Mouse (Mus musculus) intestine, embryonic 15.5 days (tissue): ENCODE measurements around the gene Mccc1. TPM values are rescaled to one million over a fixed set of nuclear protein-coding genes. Genes with fewer than 3 reads are reported as not detected.
A peak's percentile ranks its signal among the peaks of the same experiment; 100 is the strongest.

Experiments
- ATAC-seq: fragments of 200-750 bp; cut with Nextera tagmentation; 2 replicates; pipeline ENCODE4 v1.8.0; 2017; ENCODE audit warnings: moderate TSS enrichment, moderate library complexity
- H3K27ac ChIP-seq: fragments of 300-500 bp; sonication (generic); 2 replicates; pipeline ENCODE4 v1.5.1; 2015; ENCODE audit warnings: mild to moderate bottlenecking, inconsistent platforms
- H3K27me3 ChIP-seq: fragments of 300-500 bp; sonication (generic); replicated peaks from 2 replicates; pipeline ENCODE4 v1.6.1; 2015; ENCODE audit warnings: inconsistent platforms
- H3K36me3 ChIP-seq: fragments of 300-500 bp; sonication (generic); 2 replicates; pipeline ENCODE4 v1.6.1; 2015; ENCODE audit warnings: inconsistent platforms
- H3K4me1 ChIP-seq: fragments of 300-500 bp; sonication (generic); replicated peaks from 2 replicates; pipeline ENCODE4 v1.6.1; 2015; ENCODE audit warnings: inconsistent platforms
- H3K4me2 ChIP-seq: fragments of 300-500 bp; sonication (generic); replicated peaks from 2 replicates; pipeline ENCODE4 v1.6.1; 2015; ENCODE audit warnings: mild to moderate bottlenecking, inconsistent platforms
- H3K4me3 ChIP-seq: fragments of 300-500 bp; sonication (generic); replicated peaks from 2 replicates; pipeline ENCODE4 v1.5.1; 2015; ENCODE audit warnings: inconsistent platforms
- H3K9ac ChIP-seq: fragments of 300-500 bp; sonication (generic); 2 replicates; pipeline ENCODE4 v1.6.1; 2015; ENCODE audit warnings: inconsistent platforms
- H3K9me3 ChIP-seq: fragments of 300-500 bp; sonication (generic); 2 replicates; pipeline ENCODE4 v1.6.1; 2016; ENCODE audit warnings: inconsistent platforms
- whole genome bisulfite sequencing: fragments of 180-500 bp; shearing (Covaris S2); methylation state at CpG from one replicate; pipeline ENCODE4 v1.1.7; 2015; 5-methylcytosine and 5-hydroxymethylcytosine counted together
- polyA plus RNA-seq: library from polyadenylated mRNA; unstranded; fragments of >200 nt; fragmentation: Nextera tagmentation; extraction: Ambion mirVana; gene quantifications from 2 replicates; pipeline ENCODE4 v1.2.1, GENCODE M21; 2015

Gene Mccc1
- polyA plus RNA-seq = 32.1 and 35.7 TPM in 2 replicates

DNA sequence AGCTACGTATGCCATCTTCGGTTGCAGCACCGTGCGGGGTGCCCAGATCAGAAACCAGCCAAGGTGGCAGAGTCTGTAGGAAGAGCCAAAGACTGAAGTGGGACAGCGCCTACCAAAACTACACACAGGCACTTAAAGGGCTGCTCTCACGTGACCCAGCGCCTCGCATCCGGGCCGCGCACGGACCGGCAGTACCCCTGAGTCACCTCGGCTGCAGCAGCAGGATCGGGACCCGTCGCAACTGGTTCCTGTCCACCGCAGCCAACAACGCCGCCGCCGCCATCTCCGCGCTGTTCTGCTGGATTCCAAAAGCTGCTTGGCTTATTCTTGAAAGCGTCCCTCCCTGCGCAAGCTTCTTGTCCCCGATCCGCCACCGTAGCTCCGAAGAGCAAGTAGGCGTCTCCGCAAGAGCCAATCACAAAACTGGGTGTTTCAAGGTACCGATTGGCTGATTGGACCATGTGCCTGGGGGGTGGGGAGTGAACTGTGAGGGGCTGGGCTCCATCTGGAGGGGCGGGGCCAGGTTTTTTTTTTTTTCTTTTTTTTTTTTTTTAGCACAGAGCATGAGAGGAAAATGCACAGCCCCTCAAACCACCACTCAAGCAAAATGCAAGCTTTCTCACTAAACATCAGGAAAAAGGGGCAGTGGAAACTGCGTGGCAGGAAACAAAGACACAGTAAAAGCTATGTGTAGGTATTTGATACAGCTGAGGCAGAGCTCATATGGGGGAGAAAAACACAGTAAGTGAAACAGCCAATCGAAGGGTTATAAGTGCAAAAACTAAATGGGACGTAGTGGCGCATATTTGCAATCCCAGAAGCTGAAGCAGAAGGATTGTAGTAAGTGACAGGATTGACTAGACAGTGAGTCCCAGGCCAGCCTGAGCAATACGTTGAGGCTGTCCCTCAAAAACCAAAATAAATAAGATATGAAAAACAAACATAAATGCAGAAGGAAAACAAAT is at the start of gene Mccc1:
TSS of gene Mccc1 (minus strand) at position 404 of the 965 bp plus-strand sequence.
- peak within 1 kb of the TSS; percentile 89 for H3K27ac ChIP-seq
- H3K4me2 ChIP-seq = peak within 1 kb of the TSS; percentile 68
- H3K9me3 ChIP-seq = no peaks in the 10 kb centered on the region
- ATAC-seq = peak; percentile 100
- peak within 1 kb of the TSS; percentile 57 for H3K9ac ChIP-seq
- H3K27me3 ChIP-seq = no peaks in the 10 kb centered on the region
- H3K36me3 ChIP-seq = no peaks in the 10 kb centered on the region
- H3K4me3 ChIP-seq = peak within 1 kb of the TSS; percentile 77
- WGBS = 4% methylated on average over 39 of the region's 39 CpGs
- H3K4me1 ChIP-seq = no peaks in the 10 kb centered on the region

DNA sequence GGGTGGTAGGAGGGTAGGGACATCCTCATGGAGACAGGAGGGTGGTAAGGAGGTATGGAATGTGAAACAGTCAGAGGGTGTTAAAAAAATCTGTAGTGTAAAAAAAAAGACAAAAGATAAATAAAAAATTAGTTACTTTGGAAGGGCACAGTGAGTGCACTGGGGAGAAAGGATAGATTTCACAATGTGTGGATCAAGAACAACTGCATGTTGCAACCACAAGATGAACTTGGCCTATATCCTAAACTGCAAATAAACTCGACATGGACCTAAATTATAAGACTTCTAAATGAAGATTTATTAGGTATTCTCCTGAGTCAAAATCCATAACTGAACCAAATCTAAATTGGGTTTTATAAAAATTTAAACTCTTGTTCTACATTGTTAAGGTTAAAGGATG is 48.6 kb upstream of the Mccc1 start:
- Histone ChIP-seq H3K9ac (no peak overlapping the region), H3K4me3 (no peak overlapping the region), H3K4me1 (no peaks in the 10 kb centered on the region), H3K4me2 (no peak overlapping the region), H3K27me3 (no peaks in the 10 kb centered on the region), H3K9me3 (no peaks in the 10 kb centered on the region), H3K36me3 (no peaks in the 10 kb centered on the region), H3K27ac (no peak overlapping the region)
- WGBS = 68% methylated on average over 1 of the region's 1 CpGs
- ATAC-seq = no peak

DNA sequence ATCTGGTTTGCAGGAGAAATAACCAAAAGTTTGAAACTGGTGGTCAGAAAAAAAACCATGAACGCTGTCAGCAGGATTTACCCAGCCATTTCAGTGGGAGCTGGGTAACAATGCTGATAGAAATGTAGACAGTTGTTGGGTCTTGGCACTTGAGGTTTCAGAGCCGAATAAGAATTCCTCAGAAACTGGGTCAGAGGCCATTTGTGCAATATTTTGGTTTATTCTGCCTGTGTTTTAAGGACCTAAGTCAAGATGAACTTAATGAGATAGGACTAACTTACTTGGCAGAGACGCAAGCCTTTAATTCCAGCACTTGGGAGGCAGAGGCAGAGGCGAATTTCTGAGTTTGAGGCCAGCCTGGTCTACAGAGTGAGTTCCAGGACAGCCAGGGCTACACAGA is 44.6 kb upstream of the Mccc1 start:
- H3K4me3 ChIP-seq = no peak overlapping the region
- 79% methylated on average over 4 of the region's 4 CpGs for WGBS
- H3K9ac ChIP-seq = no peak overlapping the region
- no peak for ATAC-seq
- H3K27me3 ChIP-seq = no peaks in the 10 kb centered on the region
- no peaks in the 10 kb centered on the region for H3K4me1 ChIP-seq
- H3K36me3 ChIP-seq = no peaks in the 10 kb centered on the region
- H3K9me3 ChIP-seq = no peaks in the 10 kb centered on the region
- no peak overlapping the region for H3K27ac ChIP-seq
- no peak overlapping the region for H3K4me2 ChIP-seq

DNA sequence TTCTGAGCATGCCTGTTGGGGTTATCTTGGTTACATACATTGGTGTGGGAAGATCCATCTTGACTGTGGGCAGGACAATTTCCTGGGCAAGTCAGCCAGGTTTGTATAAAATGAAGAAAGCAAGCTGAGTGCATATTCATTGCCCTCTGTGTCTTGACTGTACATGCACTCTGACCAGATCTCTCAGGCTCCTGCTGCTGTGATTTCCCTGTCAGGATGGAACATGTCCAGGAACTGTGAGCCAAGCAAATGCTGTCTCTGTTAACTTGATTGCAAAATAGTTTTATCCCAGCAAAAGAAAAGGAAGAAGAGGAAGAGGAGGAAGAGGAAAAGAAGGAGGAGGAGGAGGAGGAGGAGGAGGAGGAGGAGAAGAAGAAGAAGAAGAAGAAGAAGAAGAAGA is 44.0 kb upstream of the Mccc1 start:
- Histone ChIP-seq H3K9me3 (no peaks in the 10 kb centered on the region), H3K36me3 (no peaks in the 10 kb centered on the region), H3K27me3 (no peaks in the 10 kb centered on the region), H3K27ac (no peak overlapping the region), H3K4me2 (no peak overlapping the region), H3K9ac (no peak overlapping the region), H3K4me3 (no peak overlapping the region), H3K4me1 (no peaks in the 10 kb centered on the region)
- no peak for ATAC-seq

- H3K9ac ChIP-seq = no peak overlapping the region
- no peaks in the 10 kb centered on the region for H3K4me1 ChIP-seq
- WGBS = 40% methylated on average over 6 of the region's 6 CpGs
- no peaks in the 10 kb centered on the region for H3K9me3 ChIP-seq
- H3K36me3 ChIP-seq = no peaks in the 10 kb centered on the region
- no peak for ATAC-seq
- no peak overlapping the region for H3K4me3 ChIP-seq
- no peak overlapping the region for H3K4me2 ChIP-seq
- no peak overlapping the region for H3K27ac ChIP-seq
- H3K27me3 ChIP-seq = no peaks in the 10 kb centered on the region
Observed at GRCm38 (mm10) chr3:36031740-36032510, 31.4 kb upstream of the Mccc1 start.

- Histone ChIP-seq H3K4me1 (no peaks in the 10 kb centered on the region), H3K4me3 (no peak overlapping the region), H3K9ac (no peak overlapping the region), H3K27ac (no peak overlapping the region), H3K4me2 (no peak overlapping the region), H3K36me3 (no peaks in the 10 kb centered on the region), H3K27me3 (no peaks in the 10 kb centered on the region), H3K9me3 (no peaks in the 10 kb centered on the region)
- ATAC-seq = no peak
- WGBS = 82% methylated on average over 4 of the region's 4 CpGs
Observed at GRCm38 (mm10) chr3:36029993-36030392, 29.5 kb upstream of the Mccc1 start.

DNA sequence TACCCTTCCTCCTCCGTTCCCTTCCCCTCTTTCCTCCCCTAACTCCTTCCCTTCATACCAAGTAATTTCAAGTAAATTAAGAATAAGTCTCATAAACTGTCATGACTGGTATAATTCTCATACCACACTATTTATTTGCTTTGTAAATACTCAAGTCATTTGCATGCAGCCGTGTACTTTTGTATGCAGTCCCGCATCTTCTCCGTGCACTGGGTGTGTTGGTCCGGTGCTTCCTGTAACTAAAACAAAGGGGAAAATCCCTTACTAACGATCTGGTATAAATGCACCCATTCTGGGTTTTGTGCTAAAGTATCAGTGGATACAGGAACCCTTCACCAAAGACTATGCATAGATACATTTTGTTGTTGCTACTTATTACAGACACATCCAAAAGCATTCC is 25.3 kb upstream of the Mccc1 start:
- H3K4me3 ChIP-seq = no peak overlapping the region
- WGBS = 78% methylated on average over 6 of the region's 6 CpGs
- H3K9me3 ChIP-seq = no peaks in the 10 kb centered on the region
- H3K4me2 ChIP-seq = no peak overlapping the region
- no peak overlapping the region for H3K9ac ChIP-seq
- no peak for ATAC-seq
- no peak overlapping the region for H3K27ac ChIP-seq
- no peaks in the 10 kb centered on the region for H3K36me3 ChIP-seq
- no peaks in the 10 kb centered on the region for H3K4me1 ChIP-seq
- no peaks in the 10 kb centered on the region for H3K27me3 ChIP-seq

GRCm38 (mm10) chr3:36011239-36011638 is 10.8 kb upstream of the Mccc1 start:
- H3K9me3 ChIP-seq = no peaks in the 10 kb centered on the region
- no peak overlapping the region for H3K4me2 ChIP-seq
- H3K27ac ChIP-seq = no peak overlapping the region
- no peaks in the 10 kb centered on the region for H3K36me3 ChIP-seq
- 84% methylated on average over 3 of the region's 3 CpGs for WGBS
- no peak overlapping the region for H3K4me3 ChIP-seq
- no peak for ATAC-seq
- no peaks in the 10 kb centered on the region for H3K4me1 ChIP-seq
- no peak overlapping the region for H3K9ac ChIP-seq
- H3K27me3 ChIP-seq = no peaks in the 10 kb centered on the region

DNA sequence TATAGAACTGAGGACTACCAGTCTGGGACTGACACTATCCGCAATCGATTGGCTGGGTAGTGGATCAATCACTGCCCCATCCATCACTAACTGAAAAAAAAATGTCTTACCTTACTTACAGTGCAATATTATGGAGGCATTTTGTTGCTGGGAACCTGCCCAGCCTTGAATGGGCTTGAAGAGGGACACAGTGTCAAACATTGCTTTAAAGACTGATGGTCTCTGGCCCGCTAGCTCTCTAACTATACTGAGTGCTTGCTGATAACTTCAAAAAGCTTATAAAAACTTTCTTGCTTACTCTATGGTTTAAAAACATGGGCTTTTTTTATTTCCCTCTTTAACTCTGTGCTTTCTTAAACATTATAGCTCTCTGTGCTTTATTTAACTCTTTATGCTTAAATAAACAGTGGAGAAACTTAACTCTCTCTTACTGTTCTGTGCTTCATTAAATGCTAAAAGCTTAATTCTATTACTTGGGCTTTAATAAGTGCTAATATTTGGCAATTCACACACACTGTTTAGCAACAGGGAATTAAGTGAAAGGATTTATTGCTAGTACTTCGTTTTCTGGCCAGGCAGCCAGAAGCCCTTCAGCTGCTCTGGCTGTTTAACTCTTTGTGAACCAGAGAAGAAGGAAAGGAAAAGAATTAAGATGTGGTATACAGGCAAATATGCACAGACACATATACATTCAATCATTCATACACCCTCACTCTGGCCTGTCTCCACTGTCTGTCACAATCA is 8.1 kb upstream of the Mccc1 start:
- Histone ChIP-seq H3K4me3 (no peak overlapping the region), H3K36me3 (no peaks in the 10 kb centered on the region), H3K4me2 (no peak overlapping the region), H3K9ac (no peak overlapping the region), H3K27ac (no peak overlapping the region), H3K4me1 (no peaks in the 10 kb centered on the region), H3K9me3 (no peaks in the 10 kb centered on the region), H3K27me3 (no peaks in the 10 kb centered on the region)
- WGBS = 55% methylated on average over 4 of the region's 4 CpGs
- ATAC-seq = no peak

DNA sequence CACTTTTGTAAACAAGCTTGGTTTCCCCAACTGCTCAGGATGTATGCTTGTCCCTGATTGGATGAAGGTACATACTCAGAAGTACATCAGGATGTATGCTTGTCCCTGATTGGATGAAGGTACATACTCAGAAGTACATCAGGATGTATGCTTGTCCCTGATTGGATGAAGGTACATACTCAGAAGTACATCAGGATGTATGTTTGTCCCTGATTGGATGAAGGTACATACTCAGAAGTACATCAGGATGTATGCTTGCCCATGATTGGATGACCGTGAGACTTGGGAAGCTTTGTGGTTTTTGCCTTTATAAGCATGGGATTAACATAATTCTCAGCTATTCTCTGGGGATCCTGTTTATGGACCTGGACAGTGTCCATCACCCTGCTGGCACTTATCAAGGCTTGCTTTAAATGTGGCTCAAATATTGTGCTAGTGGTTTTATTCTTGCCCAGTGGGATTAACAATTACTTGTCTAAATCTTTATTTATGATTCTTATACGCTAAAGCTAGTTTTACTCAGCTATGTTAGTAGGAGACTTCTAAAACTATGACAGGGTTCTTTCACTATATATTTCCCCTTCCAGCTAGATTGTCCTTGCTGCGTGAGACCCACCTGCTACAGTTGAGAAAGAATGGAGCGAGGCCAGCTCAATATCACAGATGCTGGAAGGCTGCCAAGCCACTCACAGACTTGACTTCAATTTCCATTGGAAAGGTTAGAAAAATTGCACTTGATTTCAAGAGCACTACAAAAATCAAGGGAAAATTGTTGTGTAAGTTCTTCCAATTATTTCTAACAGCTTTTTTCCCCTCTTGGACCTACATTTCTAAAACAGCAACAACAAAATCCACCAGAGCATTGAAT is 3.8 kb upstream of the Mccc1 start:
- Histone ChIP-seq H3K9ac (no peak overlapping the region), H3K4me1 (no peaks in the 10 kb centered on the region), H3K4me2 (no peak overlapping the region), H3K27ac (no peak overlapping the region), H3K36me3 (no peaks in the 10 kb centered on the region), H3K4me3 (no peak overlapping the region), H3K27me3 (no peaks in the 10 kb centered on the region), H3K9me3 (no peaks in the 10 kb centered on the region)
- ATAC-seq = no peak
- WGBS = 66% methylated on average over 4 of the region's 4 CpGs
